Mouse (Mus musculus): Measurements from ENCODE around the gene Dcp1b.

The Dcp1b gene

DNA sequence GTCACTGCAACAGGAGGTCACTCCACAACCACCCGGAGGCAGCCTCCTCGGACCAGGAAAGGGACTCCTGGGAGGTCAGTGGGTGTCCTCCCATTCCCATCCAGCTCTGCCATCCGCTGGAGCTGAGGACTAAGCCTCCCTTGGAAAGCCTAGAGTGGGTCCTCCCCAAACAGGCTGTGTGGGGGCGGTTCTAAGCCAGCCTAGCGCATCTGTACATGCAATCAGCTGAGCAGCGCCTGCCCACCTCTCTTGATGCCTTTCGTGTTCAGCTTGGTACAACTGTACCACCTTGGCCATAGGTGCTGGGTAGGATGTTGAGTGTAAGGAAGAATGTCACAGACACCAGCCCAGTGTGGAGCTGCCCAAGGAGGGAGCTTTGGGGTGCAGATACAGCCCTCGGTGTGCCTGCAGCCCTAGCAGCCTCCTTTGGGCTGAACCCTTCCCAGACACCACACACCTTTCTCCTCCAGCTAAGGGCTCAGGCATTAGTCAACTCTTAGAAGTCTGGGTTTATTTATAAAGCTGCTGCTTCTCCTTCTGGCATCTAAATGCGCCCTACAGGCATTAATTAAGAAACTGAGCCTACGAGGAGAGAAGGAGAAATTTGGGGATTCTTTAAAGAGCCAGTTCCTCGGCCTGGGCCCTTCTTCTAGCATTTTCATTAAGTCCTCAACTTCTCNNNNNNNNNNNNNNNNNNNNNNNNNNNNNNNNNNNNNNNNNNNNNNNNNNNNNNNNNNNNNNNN lies 54.0 kb downstream of the Dcp1b start:
- DNase-seq (ENCODE audit: low read depth in 2 of 2, low spot score in 2 of 2): no peak

DNA sequence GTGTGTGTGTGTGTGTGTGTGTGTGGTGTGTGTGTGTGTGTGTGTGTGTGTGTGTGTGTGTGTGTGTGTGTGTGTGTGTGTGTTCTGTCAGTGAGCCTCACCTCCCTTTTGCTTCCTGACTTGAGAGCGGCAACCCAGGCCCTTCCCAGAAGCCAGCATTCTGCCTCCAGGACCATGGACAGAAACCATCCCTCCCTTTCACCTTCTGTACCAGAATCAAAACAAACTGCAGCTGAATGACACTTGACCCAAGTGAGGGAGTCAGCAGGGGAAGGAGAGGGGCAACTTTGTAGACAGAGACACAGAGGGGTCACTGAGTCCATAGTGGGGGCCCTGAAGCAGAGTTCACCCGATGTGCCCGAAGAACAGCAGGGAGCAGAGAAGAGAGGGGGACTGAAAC lies 58.0 kb downstream of the Dcp1b start:
- no peak for DNase-seq (ENCODE audit: low read depth in 2 of 2, low spot score in 2 of 2)

GRCm38 (mm10) chr6:119235441-119235840 lies 60.4 kb downstream of the Dcp1b start:
- DNase-seq (ENCODE audit: low read depth in 2 of 2, low spot score in 2 of 2): no peak

DNA sequence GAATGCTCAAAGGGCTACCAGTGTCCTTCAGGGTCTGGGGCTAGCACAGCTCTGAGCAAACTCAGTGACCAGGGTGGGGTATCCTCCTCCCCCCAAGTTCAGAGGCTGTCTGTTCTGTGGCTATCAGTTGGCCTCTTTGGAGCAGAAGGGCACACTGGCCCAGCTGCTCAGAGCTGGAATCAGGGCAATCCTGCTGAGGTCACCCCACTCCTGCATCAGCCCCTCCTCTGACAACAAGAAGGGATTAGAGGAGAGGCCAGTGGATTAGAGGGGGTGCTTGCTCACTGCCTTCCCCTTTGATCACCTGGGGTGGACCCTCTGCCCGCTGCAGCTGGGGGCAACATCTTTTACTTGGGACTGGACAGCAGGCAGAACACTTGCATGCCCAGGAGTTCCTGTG lies 61.2 kb downstream of the Dcp1b start, which contains the start of gene Cacna2d4:
Gene Cacna2d4, plus strand, starts transcription at position 286 of the 400 bp plus-strand sequence.
- DNase-seq (ENCODE audit: low read depth in 2 of 2, low spot score in 2 of 2): no peak

DNA sequence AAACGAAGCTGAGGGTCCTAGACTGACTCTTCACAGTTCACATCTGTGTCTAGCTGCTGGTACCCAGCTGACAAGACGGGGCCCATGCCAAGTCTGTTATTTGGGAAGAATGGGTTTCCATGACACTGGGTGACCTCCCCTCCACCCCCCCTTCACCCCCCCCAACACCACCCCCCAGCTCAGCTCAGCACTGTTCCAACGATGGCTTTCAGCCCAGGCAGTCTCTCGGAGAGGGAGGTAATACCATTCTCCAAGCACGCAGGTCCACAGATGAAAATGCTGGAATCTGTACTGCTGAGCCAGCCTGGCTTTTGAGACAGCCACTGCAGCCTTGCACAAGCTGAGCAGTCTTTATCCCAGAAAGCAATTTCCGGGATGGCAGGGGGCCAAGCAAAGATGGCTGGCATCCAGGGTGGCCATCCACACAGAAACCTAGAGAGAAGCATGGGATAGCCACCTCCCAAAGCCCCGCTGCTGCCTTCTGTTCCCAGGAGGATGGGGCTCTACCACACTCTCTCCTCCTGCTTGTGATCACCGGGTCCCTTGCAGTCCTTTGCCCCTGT lies 62.5 kb downstream of the Dcp1b start:
- DNase-seq (ENCODE audit: low read depth in 2 of 2, low spot score in 2 of 2): no peak

DNA sequence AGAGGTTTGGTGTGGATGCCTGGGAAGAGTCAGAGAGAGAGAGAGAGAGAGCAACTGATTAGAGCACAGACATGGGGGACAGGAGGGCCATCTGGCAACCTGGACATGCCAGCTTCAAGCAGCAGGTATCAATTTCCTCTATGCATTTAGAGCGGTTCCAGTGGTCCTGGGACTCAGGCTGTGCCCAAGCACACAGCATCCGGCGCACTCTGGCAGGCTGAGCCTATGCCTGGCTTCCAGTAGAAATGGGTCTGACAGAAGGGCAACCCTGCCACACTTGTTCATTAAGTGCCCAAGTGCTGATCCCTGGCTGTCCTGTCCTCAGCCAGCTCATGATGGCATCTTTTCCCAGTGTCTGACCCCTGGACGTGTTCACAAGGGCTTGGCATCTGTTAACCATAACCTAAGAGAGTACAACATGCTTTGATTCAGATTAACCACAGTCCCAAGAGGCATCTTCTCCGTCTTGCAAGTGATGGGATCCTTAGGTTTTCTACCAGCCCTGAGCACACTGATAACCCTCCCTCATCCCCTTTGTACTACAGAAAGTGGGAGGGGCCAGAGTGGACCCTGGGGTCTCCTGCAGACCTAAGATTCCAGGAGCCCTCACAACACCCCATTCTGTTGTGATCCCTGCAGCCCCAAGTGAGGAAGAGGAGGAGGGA lies 64.4 kb downstream of the Dcp1b start:
- no peak for DNase-seq (ENCODE audit: low read depth in 2 of 2, low spot score in 2 of 2)

DNA sequence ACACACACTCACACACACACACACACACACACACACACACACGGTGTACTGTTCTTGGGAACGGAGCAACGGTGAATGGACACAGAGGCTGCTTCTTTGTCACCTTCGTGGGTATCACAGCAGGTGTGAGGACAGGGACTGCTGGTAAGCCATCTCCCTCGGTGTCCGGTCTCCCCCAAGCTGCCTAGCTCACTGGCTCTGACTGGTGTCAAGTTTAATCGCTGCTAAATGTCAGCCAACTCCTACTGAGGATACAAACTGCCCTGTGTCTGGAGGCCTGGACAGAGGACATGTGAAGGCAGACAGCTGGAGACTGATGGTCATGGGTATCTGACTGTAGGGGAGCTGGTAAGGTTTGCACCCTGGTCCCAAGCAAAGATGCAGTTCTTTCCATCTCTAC lies 65.2 kb downstream of the Dcp1b start:
- DNase-seq (ENCODE audit: low read depth in 2 of 2, low spot score in 2 of 2): no peak

DNA sequence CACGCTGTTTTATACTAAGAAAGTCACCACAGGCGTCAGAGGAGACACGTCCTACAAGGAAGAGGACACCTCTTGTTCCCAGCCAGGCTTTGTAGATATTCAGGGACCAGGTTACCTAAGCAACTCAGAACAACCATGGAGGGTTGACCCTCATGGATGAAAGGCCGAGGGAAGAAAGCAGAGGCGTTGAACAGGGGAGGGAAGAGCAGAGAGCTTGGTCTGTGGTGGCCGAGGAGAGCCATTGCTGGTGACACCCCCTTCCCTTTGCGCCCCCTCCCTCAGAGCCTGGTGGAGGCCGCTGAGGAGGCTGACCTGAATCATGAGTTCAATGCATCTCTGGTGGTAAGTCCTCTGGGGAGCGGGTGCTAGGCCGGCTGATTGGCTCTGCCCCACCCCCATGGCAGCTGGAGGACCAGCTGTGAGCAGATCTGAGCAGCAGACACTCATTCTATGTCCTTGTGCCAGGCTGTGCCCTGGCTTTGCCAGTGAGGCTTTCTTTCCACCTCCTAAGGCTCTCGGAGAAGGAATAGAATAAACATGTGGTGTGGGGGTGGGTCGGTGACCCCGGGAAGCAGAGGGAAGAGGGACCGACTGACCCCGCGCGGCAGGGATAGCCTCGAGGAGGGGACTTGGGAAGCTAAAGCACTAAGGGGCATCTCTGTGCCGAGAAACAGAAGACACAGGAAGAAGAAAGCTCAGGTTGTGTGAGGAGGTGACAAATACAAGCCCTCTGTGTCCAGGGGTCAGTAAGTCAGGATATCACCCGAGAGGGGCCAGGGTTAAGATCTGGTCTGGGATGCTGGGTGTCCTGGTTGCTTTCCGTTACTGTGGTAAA lies 66.0 kb downstream of the Dcp1b start:
- no peak for DNase-seq (ENCODE audit: low read depth in 2 of 2, low spot score in 2 of 2)

GRCm38 (mm10) chr6:119246082-119246481 lies 71.0 kb downstream of the Dcp1b start:
- DNase-seq (ENCODE audit: low read depth in 2 of 2, low spot score in 2 of 2): no peak

- no peak for DNase-seq (ENCODE audit: low read depth in 2 of 2, low spot score in 2 of 2)
Observed at GRCm38 (mm10) chr6:119248578-119248977, 73.5 kb downstream of the Dcp1b start.

DNA sequence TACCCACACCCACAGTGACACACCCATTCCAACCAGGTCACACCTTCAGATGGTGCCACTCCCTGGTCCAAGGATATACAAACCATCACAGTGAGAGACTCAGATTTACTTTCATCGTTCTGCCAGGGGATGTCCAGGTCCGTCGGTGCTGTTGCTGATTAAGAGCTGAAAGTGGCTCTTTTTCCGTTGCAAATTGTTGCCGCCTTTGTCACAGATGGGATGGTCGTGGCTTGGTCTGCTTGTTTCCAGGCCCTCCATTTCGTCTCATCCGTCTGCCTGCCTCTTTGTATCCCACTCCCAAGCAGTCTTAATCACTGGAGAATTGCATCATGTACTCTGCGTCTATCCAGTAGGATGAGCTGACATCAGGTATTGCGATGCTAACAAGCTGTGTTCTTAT lies 74.7 kb downstream of the Dcp1b start:
- DNase-seq (ENCODE audit: low read depth in 2 of 2, low spot score in 2 of 2): no peak

- no peak for DNase-seq (ENCODE audit: low read depth in 2 of 2, low spot score in 2 of 2)
Observed at GRCm38 (mm10) chr6:119251704-119252103, 76.7 kb downstream of the Dcp1b start.

Data from CD8-positive naive resting alpha-beta T cell, adult 2 months (primary cell).